Mouse (Mus musculus): ENCODE results near the gene Ppp1r8. TPM values are rescaled to one million over a fixed set of nuclear protein-coding genes. Genes with fewer than 3 reads are reported as not detected.
"Not testable (repeated sequence)": the region's sequence is repeated elsewhere in the genome, so short reads cannot be mapped to it uniquely, and the experiment has no call there.

The Ppp1r8 gene
- total RNA-seq, 2 experiments from 2014 or later = 42.8 to 50.4 TPM

GRCm38 (mm10) chr4:132807771-132808641 lies 35.0 kb downstream of the Ppp1r8 start:
- DNase-seq (ENCODE audit: low spot score in 2 of 2) = no peak

- no peak for DNase-seq (ENCODE audit: low spot score in 2 of 2)
These were observed 36.3 kb downstream of the Ppp1r8 start for GRCm38 (mm10) chr4:132806620-132807191.

GRCm38 (mm10) chr4:132805599-132806197 lies 37.3 kb downstream of the Ppp1r8 start:
- no peak for DNase-seq (ENCODE audit: low spot score in 2 of 2)

- DNase-seq (ENCODE audit: low spot score in 2 of 2) = no peak
These were observed 37.8 kb downstream of the Ppp1r8 start for GRCm38 (mm10) chr4:132805146-132805545.

GRCm38 (mm10) chr4:132804331-132804730 lies 38.6 kb downstream of the Ppp1r8 start:
- DNase-seq (ENCODE audit: low spot score in 2 of 2) = no peak

GRCm38 (mm10) chr4:132803876-132804275 lies 39.1 kb downstream of the Ppp1r8 start:
- no peak for DNase-seq (ENCODE audit: low spot score in 2 of 2)

GRCm38 (mm10) chr4:132803212-132803611 lies 39.8 kb downstream of the Ppp1r8 start:
- DNase-seq (ENCODE audit: low spot score in 2 of 2) = no peak

GRCm38 (mm10) chr4:132802171-132802637 lies 40.8 kb downstream of the Ppp1r8 start:
- DNase-seq (ENCODE audit: low spot score in 2 of 2) = no peak

GRCm38 (mm10) chr4:132801176-132802077 lies 41.5 kb downstream of the Ppp1r8 start:
- no peak for DNase-seq (ENCODE audit: low spot score in 2 of 2)

- DNase-seq (ENCODE audit: low spot score in 2 of 2) = no peak
These were observed 43.1 kb downstream of the Ppp1r8 start for GRCm38 (mm10) chr4:132799845-132800244.

- DNase-seq (ENCODE audit: low spot score in 2 of 2) = not testable (repeated sequence)
These were observed 44.3 kb downstream of the Ppp1r8 start for GRCm38 (mm10) chr4:132798666-132799065.

- DNase-seq (ENCODE audit: low spot score in 2 of 2) = no peak
These were observed 44.9 kb downstream of the Ppp1r8 start for GRCm38 (mm10) chr4:132798028-132798427.

GRCm38 (mm10) chr4:132797461-132797860 lies 45.5 kb downstream of the Ppp1r8 start:
- no peak for DNase-seq (ENCODE audit: low spot score in 2 of 2)

- DNase-seq (ENCODE audit: low spot score in 2 of 2) = peak; percentile 44 to 57
These were observed 46.6 kb downstream of the Ppp1r8 start, which contains the start of gene Themis2 for GRCm38 (mm10) chr4:132796196-132796886. Themis2 (minus strand) TSS chr4:132796387.

GRCm38 (mm10) chr4:132795171-132795570 lies 47.8 kb downstream of the Ppp1r8 start:
- DNase-seq (ENCODE audit: low spot score in 2 of 2) = no peak

- no peak for DNase-seq (ENCODE audit: low spot score in 2 of 2)
These were observed 48.2 kb downstream of the Ppp1r8 start for GRCm38 (mm10) chr4:132794760-132795159.

- DNase-seq (ENCODE audit: low spot score in 2 of 2) = no peak
These were observed 48.9 kb downstream of the Ppp1r8 start for GRCm38 (mm10) chr4:132794028-132794427.

- not testable (repeated sequence) for DNase-seq (ENCODE audit: low spot score in 2 of 2)
These were observed 49.5 kb downstream of the Ppp1r8 start for GRCm38 (mm10) chr4:132793322-132794004.

GRCm38 (mm10) chr4:132789731-132790130 lies 53.2 kb downstream of the Ppp1r8 start:
- DNase-seq (ENCODE audit: low spot score in 2 of 2) = no peak

- DNase-seq (ENCODE audit: low spot score in 2 of 2) = no peak
These were observed 57.7 kb downstream of the Ppp1r8 start for GRCm38 (mm10) chr4:132785228-132785627.

All from layer of hippocampus, postnatal 10 days (tissue).